Mouse (Mus musculus): ENCODE results near the gene Zfyve28.

GRCm38 (mm10) chr5:34274268-34274667, 14.0 kb downstream of the Zfyve28 start:
- no peak for TF ChIP-seq TAL1 (IDR thresholded peaks at IDR 0.05; ENCODE audit: low read length)
- no peak for TF ChIP-seq GATA1 (IDR thresholded peaks at IDR 0.05; ENCODE audit: low read length)
